Mouse (Mus musculus) granulocyte monocyte progenitor cell, adult 5-6 weeks (primary cell): ENCODE data around the gene Mep1a. TPM values are rescaled to one million over a fixed set of nuclear protein-coding genes. Genes with fewer than 3 reads are reported as not detected.

Experiments used
- ATAC-seq: replicated peaks from 2 replicates; pipeline ENCODE4 v1.8.0; 2016; ENCODE audit warnings: mild to moderate bottlenecking, moderate TSS enrichment, inconsistent platforms; ENCODE audit not compliant: poor library complexity, severe bottlenecking
- total RNA-seq, 2 experiments: library from RNA; stranded (forward) in 1 of 2; stranded (reverse) in 1 of 2; fragments of 200-712, 200-1000 nt in 1 of 2; fragments of >200 nt in 1 of 2; fragmentation: Nextera tagmentation in 1 of 2; gene quantifications; 2 replicates each; pipeline ENCODE4 v1.2.3; 2014 to 2017

Mep1a gene
- total RNA-seq, 2 experiments from 2014 or later = not detected

DNA sequence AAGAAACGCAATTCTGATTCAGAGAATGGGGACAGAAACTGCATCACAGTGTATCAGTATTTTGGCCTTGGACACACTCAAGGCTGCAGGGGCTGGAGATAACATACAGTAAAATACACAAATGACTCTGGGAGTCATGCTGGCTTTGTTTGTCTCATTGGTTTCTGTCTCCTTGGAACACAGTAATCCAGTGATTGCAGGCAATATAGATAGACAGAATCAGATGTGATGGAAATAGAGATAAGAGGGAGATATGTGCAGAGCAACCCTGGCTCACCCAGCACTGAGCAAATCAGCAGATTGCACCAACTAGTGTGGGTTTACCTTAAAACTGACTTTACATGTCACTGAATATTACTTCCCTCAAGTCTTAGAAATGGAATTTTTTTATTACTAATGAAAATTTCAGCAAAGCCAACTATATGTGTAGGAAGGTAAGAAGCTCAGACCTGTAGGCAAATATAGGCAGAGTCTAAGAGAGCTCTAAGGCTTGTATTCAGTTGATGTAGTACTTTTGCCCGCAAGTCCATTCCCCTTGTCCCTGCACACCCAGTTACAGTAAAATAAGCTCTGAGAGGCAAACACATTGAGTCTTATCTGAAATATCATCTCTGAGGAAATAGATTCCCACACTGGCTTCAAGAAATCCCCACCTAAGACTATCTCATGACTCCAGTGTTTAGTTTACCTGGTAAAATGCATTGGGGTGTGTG, 14.0 kb downstream of the Mep1a start:
- ATAC-seq = no peak

DNA sequence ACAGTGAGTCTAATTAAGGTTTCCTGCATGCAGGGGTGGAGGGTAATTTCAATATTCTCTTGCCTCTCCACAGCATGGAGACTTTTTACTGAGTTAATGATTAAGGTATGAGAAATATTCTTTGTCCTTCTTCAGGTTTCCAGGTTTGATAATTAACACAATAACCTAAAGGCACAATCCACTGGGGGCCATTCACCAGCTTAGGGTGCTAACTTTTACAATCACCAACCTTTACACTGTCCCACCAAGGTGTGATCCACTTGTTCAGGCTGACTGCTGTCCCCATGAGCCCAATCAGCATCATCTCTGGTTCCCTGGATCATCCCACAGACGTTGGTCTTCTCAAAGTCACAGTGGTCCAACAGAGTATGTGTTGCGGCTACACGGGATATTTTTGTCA, 16.6 kb downstream of the Mep1a start:
- no peak for ATAC-seq

DNA sequence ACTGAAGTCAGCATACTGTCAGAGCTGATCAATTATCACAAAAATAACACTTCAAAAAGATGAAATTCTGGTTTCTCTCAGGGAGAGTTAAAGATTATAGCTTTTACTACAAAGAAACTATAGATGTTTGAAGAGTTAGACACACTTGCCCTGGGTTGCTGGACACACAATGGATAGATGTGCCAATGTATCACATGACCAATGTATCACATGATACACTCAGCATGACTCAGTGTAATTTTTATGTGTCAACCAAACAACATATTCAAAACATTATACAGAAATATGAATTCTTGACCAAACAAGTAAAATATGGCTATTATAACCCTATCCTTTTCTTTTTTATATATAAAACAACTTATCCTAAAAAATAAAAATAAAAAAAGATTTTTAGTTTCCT, 25.0 kb downstream of the Mep1a start:
- ATAC-seq = no peak

DNA sequence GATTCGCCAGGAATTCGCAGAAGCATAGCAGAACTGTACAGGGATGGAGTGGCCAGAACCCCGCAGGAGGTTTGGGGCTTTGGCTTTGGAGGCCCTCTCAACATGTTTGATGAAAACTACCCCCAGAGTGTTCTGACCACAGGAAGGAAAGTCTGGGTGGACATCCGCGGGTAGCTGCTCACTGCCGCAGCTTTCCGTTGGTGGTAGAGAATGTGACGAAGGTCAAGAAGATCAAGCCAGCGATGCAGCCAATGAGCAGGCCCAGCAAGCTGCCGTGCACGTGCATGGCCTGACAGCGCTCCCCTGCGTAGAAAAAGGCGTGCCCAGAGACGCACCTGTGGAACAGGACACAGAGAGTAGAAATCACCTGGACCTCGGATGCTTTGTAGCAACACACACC, 27.8 kb downstream of the Mep1a start:
- ATAC-seq = no peak

DNA sequence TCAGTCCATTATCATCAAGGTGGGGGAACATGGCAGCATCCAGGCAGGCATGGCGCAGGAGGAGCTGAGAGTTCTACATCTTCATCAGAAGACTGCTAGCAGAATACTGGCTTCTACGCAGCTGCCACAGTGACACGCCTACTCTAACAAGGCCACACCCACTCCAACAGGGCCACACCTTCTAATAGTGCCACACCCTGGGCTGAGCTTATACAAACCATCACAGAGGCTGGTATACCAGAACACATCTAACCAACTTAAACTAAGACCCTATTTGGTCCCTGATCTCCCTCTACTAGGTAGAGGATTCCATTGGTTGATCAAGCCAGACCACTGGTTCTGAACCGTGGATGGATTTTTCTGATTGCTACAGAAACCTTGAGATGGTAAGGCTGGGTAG, 30.1 kb downstream of the Mep1a start:
- ATAC-seq = no peak

DNA sequence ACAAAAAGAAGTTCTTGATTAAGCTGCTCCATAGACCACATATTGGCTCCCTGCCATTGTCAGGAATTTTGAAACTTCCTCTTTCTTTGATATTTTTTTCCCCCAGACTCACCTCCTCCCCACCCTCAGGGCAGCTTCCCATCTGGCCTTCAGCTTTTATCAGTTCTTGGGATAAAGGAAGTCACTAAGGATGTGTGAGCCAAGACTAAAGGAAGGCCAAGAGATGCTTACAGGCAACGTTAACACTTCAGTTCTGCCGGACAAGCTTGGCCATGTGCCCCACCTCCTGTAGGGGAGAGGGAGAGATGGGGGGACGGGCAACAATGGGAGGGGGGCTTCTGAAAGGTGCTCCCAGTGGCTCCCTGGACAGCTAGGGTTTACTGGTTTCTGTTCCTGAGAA, 32.6 kb downstream of the Mep1a start:
- ATAC-seq = peak; percentile 83

DNA sequence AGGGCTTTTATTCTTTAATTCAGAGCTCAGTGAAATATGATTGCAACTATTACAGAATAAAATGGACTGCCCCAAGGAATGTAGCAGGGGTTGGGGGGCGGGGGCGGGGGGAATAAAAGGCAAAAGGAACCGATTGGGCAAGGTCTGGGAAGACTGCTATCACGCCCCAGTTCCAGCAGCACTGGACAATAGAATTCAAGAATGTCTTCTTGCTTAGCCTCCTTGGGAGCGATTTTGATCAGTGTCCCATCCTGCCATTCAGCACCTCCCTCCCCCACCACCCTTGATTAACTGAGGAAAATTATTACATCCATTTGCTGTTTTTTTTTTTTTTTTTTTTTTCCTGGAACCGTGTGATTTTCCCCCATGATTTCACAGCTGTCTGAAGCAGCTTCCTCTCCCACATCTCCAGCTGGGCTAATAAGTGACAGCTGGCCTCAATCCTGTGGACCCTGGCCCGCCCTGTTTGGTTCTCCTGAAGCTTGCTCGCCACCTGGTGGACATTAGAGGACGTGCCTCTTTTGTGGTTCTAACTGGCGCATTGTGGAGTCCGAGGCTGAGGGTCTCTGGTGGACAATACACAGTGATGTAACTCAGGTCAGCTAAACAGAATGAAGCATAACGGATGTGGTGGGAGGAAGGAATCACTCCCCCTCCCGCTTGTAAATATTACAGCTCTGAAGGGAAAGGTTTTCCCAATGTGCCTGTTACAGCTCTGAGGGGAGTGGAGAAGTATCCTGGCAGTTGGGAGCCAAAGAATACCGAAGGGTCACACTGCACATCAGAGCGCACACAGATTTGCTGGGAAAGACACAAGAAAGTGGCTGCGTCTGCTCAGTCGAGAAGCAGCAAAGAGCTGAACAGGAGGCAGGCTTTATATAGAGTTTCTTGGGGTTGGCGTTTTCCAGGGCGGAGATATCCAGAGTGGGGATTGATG, 42.1 kb downstream of the Mep1a start:
- ATAC-seq = peak; percentile 93

DNA sequence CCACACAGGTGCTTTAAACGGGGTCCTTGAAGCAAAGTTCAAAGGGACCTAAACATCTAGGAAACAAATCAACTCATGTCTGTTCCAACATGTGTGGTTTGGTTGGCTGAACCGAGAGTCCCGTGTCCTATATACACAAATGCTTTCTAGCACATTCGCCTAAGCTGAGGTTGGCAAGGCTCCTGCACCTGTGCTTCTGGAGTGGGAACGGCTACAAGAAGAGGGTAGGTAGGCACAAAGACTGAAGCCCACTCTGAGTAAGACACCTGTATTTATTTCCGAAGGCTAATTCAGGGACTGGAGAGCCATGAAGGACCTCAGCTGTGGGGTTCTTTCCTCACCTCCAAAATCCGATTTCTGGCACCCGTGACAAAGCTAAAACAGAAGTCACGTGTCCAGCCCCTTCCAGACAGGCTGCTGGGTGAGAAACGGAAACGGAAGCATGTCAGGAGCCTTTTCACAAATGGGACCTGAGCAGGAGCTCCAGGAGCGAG, 42.8 kb downstream of the Mep1a start:
- ATAC-seq = 0 out of 2 replicates have a peak, but pooled peaks have one; percentile 18

DNA sequence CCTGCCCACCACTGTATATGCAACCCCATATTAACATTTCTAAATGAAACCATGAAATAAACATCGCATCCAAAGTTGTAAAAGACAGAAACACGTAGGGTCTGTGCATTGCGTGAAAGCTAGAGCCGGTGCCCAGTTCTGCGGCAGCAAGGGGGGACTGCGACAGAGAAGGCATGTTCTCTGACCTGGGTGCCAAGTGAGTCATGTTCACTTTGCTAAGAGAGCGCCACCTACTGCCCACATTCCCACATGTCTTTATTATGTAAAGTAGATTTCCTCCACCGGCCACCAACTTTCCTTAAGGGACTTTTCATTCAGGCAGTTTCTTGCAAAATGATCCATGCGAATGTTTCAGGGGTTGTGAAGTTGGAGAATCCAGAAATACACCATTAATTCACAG, 44.0 kb downstream of the Mep1a start:
- peak; percentile 85 for ATAC-seq

DNA sequence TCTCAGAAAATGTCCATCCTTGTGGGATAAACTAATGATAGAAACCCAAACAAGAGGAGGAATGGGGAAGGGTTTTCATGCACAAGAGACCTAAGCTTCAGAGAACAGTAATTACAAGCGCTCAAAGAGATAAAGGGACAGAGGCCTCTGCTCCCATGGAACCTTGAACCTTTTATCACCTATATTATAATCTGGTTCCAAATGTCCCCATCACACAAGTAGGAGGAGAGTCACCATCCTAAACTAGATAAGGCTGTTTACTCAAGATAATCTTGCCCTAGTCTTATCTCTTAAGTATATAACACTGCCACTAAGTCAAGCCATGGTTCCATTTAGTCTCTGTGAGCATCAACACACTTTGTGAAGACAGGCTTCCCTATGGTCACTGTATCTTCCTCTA, 51.4 kb downstream of the Mep1a start:
- ATAC-seq = no peak

DNA sequence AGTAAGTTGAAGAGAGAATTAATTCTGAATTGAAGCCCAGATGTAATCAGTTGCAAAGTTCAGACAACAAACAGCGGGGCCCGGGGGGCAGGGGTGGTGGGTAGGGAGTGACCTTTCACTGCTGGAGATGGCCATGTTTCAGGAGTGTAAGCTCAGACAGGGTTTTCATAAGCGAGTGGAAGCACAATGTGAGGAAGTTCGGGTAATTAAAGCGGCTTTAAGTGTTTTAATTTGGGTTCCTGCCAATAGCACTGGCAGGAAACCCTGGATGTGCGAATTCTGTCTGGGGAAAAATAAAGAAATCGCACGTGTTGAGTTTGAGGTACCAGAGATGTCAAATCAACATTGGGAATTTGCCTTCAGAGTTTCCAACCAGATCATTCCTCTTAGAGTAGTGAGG, 68.1 kb downstream of the Mep1a start:
- no peak for ATAC-seq

DNA sequence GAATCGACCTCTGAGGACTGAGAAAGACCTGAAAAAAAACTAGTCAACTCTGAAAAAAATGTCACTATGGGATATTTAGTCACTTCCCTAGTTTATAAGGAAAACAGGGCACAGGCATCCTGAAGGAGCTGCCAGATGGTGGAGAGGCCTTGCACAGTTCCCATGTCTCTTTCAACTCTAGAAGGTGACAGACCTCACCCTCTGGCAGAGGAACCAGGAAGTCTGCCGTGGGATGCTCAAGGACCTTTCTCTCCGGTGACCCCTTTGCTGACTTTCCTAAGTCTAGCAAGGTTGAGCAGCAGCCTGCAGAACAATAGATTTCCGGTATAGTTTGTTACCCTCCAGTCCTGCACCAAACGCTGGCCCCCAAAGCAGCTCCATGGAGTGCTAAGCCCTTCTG, 70.9 kb downstream of the Mep1a start:
- ATAC-seq = no peak

Other genes with a start within 250 kb of the Mep1a start
- gene Adgrf1, start 232.5 kb downstream of the Mep1a start, total RNA-seq (2014; fragmentation: Nextera tagmentation) = not detected in 2 replicates
- gene Adgrf1, start 232.5 kb downstream of the Mep1a start, total RNA-seq (2017) = not detected in 2 replicates
- gene Adgrf5, start 142.4 kb downstream of the Mep1a start, total RNA-seq (2014; fragmentation: Nextera tagmentation) = not detected in 2 replicates
- not detected in 2 replicates for gene Adgrf5, start 142.4 kb downstream of the Mep1a start, total RNA-seq (2017)
- not detected in 2 replicates for gene Ankrd66, start 40.8 kb upstream of the Mep1a start, total RNA-seq (2014; fragmentation: Nextera tagmentation)
- not detected in 2 replicates for gene Ankrd66, start 40.8 kb upstream of the Mep1a start, total RNA-seq (2017)
- gene Pla2g7, start 65.3 kb upstream of the Mep1a start, total RNA-seq (2014; fragmentation: Nextera tagmentation) = 1.3 TPM in 1 of 2 replicates, not detected in the other
- gene Pla2g7, start 65.3 kb upstream of the Mep1a start, total RNA-seq (2017) = 0.13 and 2.4 TPM in 2 replicates
- gene Tdrd6, start 127.5 kb upstream of the Mep1a start, total RNA-seq (2014; fragmentation: Nextera tagmentation) = not detected in 2 replicates
- gene Tdrd6, start 127.5 kb upstream of the Mep1a start, total RNA-seq (2017) = not detected in 2 replicates
- 5.1 and 6.4 TPM in 2 replicates for gene Slc25a27, start 164.4 kb upstream of the Mep1a start, total RNA-seq (2014; fragmentation: Nextera tagmentation)
- 1.4 and 3.0 TPM in 2 replicates for gene Slc25a27, start 164.4 kb upstream of the Mep1a start, total RNA-seq (2017)
- gene Cyp39a1, start 164.6 kb upstream of the Mep1a start, total RNA-seq (2014; fragmentation: Nextera tagmentation) = 2.3 and 2.4 TPM in 2 replicates
- 4.0 and 5.2 TPM in 2 replicates for gene Cyp39a1, start 164.6 kb upstream of the Mep1a start, total RNA-seq (2017)